Mouse (Mus musculus) spleen, adult 18-20 months (tissue): ENCODE data around the gene Pax2.
"Not testable (repeated sequence)": the region's sequence is repeated elsewhere in the genome, so short reads cannot be mapped to it uniquely, and the experiment has no call there.

Source experiments
- DNase-seq, 2 experiments: peaks; one replicate each; pipeline ENCODE4 v3.0.0; 2022; ENCODE audit warnings: mixed read lengths in 2 of 2

Pax2 gene

DNA sequence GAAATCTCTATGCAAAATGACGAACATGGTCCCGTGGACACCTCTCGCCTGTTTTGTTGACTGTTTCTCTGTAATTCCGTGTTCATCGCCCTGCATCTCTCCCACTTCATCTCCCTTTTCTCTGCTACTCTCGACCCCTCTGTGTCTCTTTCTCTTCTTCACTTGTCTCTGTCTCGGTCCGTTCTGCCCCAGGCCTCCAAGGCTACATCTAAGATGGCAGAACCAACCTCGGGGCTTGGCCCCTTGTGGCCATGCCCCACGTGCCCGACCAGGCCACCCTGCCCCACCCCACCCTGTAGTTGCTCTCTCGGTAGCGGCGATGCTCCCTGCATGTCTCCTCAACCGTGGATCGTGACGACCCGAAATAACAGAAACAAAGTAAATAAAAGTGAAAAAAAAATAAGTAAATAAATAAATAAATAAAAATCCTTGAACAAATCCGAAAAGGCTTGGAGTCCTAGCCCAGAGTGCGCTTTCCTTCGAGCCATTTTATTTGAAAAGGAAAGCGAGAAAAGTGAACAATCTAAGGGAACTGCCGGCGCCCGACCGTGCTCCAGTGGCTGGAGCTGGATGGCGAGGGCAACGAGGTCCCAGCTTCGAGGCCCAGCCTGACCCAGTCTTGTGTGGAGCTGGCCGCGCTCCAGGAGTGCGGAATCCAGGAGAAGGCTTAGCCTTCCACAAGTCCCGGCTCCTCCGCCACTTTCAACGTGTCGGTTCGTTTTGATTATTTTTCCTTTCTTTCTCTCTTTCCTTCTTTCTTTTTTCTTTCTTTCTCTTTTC lies 81.8 kb downstream of the Pax2 start:
- DNase-seq: no peak

DNA sequence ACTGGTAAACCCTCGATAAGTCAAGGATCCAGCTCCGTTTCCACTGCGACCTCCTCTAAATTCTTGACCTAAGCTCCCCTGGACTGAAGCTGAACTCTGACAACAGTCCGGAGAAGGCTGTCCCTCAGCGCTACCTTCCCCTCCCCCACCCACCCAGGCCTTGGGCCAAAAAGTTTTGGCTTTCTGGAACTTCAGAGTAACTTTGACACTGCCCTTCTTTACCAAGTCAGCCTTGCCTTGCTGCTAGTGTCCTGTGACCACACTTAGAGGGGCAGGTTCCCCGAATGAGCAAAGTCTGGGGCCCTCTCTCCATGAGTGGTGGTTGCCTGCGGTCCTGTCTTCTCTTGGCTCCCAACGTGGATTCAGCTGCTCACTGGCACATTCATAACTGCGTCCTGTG lies 82.5 kb downstream of the Pax2 start:
- no peak for DNase-seq

DNA sequence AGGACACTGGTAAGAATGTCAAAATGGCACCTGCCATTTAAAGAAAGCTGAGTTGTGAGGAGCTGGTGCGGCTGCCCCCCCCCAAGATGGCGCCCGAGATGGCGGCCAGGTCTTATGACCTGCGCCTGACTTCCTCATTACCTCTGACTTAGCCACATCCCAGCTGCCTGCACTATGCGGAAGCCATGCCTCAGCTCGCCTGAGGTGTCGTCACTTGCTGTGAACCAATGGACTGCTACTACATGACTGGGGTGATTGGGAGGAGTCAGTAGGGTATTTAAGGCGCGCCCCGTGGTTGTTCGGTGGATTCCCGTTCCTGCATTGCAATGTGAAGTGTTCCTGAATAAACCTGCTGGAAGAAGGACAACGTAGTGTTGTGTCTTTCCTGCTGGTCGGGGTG lies 86.8 kb downstream of the Pax2 start:
- not testable (repeated sequence) for DNase-seq

DNA sequence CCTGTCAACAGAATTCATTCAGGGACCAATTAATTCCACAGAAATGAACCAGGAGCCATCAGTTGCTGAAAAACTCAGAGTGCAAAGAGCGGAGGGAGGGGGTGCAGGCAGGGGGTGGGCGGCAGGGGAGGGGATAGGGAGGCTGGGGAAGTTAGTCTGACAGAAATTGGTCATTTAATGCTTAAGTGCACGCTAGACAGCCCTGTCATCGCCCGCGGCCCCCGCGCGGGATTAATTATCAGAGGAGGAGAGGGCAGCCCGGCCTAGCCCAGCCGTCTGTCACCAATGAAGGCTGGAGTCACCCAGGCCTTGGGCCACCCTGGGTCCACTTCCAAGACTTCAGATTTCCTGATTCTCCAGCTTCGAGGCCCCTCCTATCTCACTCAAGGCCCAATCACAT lies 93.6 kb downstream of the Pax2 start:
- DNase-seq: no peak

DNA sequence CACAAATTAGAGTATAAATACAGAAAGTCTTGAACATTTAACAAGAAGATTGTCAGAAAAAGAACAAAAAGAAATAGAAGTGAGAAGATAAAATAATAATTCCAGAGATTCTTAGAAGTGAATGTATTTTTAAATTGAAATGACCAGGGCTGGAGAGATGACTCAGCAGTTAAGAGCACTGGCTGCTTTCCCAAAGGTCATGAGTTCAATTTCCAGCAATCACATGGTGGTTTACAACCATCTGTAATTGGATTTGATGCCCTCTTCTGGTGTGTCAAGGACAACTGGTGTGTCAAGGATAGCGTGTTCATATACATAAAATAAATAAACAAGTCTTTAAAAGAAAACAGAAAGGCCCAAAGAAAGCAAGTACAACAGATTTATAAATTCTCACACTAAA lies 102.8 kb downstream of the Pax2 start:
- DNase-seq: no peak

DNA sequence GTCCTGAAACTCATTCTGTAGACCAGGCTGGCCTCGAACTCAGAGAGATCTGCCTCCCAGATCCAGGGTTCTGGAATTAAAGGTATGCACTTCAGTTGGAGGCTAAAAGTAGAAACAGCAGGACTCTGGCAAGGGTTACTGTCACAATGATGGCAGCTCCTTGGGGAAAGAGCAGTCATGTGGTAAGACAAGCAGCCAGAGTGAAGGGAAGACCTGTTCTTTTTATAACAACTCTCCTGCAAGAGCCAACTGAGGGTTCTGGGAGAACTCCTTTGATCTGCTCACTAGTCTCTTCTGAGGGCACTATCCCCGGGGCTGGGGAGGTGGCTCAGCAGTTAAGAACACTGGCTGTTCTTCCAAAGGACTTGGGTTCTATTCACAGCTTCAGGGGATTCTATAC lies 112.9 kb downstream of the Pax2 start:
- no peak for DNase-seq

DNA sequence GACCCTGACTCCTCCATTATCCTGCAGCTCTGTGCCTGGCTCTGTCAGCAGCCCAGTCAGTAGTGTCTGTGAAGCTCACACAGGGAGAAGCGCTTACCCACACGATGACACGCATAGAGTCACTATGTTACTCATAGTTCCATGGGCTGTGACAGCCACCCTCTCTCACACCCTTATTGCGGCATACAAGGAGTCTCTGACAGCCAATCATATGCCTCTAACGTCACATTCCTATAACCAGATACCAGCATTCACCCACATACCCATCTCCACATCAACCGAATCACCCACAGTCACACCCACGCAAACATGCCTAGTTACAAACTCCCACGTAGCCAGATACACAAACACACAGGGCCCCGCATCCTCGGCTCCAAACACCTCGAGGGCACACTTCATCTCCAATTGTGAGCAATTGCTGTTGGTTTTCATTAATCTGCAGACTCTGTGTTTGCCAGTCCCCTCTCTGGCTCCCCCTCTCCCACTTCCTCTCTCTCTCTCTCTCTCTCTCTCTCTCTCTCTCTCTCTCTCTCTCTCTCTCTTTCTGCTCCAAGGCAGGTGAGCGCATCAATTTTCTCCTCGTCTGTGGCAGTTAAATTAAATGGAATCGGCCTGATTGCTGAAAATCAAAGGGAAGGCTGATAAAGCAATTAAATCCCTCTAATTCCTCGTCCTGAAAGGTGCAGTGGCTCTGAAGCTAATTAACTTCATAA lies 118.5 kb downstream of the Pax2 start:
- DNase-seq: no peak

DNA sequence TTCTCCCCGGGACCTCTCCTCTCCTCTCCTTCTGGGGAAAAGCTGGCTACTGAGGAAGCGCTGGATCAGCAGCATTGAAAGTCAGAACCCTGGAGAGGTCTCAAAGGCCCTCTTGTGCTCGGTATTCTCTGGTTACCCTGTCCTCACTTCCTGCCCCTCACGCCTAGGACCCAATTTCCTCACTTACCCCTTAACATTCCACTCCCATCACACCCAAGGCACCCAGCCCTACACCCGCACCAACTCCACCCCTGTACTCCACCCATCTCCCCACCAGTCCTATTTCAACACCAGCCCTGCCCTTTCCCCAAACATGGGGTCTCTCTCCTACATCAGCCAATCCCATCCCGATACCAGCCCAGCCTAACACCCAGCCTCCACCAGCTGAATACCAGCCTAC lies 119.1 kb downstream of the Pax2 start:
- DNase-seq: no peak

DNA sequence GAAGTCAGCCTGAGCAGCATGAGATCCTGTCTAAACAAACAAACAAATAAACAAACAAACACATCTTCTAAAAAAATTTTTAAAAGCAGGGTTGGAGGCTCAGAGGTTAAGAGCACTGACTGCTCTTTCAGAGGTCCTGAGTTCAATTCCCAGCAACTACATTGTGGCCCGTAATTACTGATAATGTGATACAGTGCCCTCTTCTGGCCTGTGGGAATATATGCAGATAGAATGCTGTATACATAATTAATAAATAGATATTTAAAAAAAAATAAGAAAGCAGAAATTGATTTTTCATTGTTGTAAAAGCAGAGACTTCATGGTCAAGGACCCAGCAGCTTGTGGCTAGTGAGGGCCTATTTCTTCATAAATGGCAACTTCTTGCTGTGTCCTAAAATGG lies 119.9 kb downstream of the Pax2 start:
- no peak for DNase-seq

DNA sequence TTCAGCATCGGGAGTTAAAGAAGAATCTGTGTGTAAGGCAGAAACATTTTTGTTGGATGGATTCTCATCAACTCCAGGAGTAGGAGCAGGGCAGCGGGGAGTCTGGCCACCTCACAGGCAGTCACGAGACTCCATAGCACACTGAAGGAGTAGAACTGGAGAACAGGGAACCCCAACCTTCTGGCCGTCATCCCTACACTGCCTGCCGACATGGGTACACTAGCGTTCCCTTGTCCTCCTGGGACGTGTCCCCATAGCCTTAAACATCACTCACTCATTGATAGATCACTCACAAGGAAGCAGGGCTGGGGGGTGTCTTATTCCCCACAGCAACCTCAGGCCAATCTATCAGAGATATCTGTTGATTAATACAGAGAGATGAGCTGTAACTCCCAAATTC lies 120.7 kb downstream of the Pax2 start:
- no peak for DNase-seq

DNA sequence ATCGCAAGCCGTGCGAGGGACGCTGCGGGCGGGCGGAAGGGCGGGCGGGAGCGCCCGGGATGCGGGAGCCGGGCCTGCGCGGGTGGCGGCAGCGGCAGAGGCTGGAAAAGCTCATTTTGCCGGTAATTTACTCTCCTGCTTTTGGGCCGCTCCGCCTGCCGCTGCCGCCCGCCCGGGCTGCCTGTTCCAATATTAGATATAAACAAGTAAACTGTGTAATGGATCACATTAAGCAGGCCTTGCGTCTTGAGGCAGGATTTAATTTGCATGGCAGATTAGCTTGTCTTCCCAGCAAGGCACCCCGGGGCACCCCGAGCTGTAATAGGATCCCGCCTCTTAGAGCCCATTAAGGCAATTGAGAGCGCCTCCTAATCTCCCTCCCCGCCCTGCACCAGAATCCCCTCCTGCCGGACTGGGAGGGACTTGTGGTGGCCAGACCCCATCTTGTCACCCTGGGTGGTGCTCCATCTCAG lies 126.7 kb downstream of the Pax2 start:
- DNase-seq: no peak

DNA sequence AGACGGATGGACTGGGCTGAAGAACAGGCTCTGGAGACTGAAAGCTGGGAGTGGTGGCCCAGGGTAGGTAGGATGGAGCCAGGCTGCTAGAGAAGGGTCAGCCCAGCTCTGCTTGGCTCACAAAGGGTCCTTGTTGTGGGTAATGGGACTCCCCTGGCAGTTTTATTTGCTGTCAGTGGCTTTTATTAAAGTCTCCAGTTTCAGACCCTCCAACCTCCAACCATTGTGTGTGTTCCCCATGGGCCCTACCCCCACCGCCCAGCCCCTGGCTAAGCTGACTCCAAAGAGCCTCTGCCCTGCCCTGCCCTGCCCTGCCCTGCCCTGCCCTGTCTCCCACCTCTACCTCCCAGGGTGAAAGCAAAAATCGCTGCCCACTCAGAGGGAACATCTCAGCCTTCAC lies 128.5 kb downstream of the Pax2 start:
- no peak for DNase-seq

DNA sequence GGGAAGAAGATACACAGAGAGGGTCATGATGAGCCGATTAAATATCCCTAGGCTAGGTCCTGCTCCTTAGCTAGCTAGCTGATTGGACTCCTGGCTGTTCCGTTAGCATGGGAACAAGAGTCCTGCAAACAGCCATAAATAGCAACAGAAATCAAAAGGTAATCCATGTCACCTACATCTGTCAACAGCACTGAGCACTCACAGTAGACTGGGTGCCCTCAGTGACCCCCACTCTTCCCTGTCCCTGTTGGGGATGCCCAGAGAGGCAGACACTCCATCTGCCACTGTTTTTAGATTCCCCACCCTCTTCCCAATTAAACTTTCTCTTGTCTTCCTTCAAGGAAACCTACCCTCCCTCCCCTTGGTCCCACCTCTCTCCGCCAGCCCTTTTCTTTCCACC lies 130.6 kb downstream of the Pax2 start:
- no peak for DNase-seq
